Mouse (Mus musculus): ENCODE measurements around the gene Tmem210. TPM values are rescaled to one million over a fixed set of nuclear protein-coding genes. Genes with fewer than 3 reads are reported as not detected.

Tmem210 gene
- total and polyA plus RNA-seq, 2 experiments = not detected

- 90% methylated on average over 7 of the region's 7 CpGs for WGBS
- Histone ChIP-seq H3K27me3 (ENCODE audit: control insufficient read depth, insufficient read depth, low read length) (peaks cover 9% of the 10 kb centered on the region; the same call in 1 of the 2 replicates), H3K4me1 (ENCODE audit: control insufficient read depth, insufficient read depth, low read length) (peaks cover 3% of the 10 kb centered on the region; the same call in 1 of the 2 replicates), H3K9ac (ENCODE audit: low read depth, low read length) (no peak overlapping the region), H3K36me3 (ENCODE audit: control insufficient read depth, insufficient read depth, low read length) (peaks cover 2% of the 10 kb centered on the region; the same call in 1 of the 2 replicates), H3K79me2 (ENCODE audit: control insufficient read depth, insufficient read depth, low read length) (no peaks in the 10 kb centered on the region), H3K4me3 (ENCODE audit: insufficient read depth, low read depth, low read length) (no peak overlapping the region), H3K27ac (replicated peaks; ENCODE audit: insufficient read depth, low read depth, low read length) (no peak overlapping the region)
- no peak for DNase-seq (ENCODE audit: extremely low read depth, low read depth, low spot score)
- no peak for TF ChIP-seq CTCF (IDR thresholded peaks at IDR 0.05; ENCODE audit: low read depth, low read length)
- no peak for TF ChIP-seq POLR2A (IDR thresholded peaks at IDR 0.05; ENCODE audit: extremely low read depth, insufficient read depth, low read length)
Observed at GRCm38 (mm10) chr2:25288734-25289345, 895 bp downstream of the Tmem210 start.

- Histone ChIP-seq H3K27ac (replicated peaks; ENCODE audit: insufficient read depth, low read depth, low read length) (no peak within 1 kb of the TSS), H3K4me3 (ENCODE audit: insufficient read depth, low read depth, low read length) (peak within 1 kb of the TSS; percentile 39; the same call in 1 of the 2 replicates), H3K27me3 (ENCODE audit: control insufficient read depth, insufficient read depth, low read length) (peaks cover 9% of the 10 kb centered on the region; the same call in 1 of the 2 replicates), H3K4me1 (ENCODE audit: control insufficient read depth, insufficient read depth, low read length) (peaks cover 3% of the 10 kb centered on the region; the same call in 1 of the 2 replicates), H3K79me2 (ENCODE audit: control insufficient read depth, insufficient read depth, low read length) (no peaks in the 10 kb centered on the region), H3K9ac (ENCODE audit: low read depth, low read length) (no peak within 1 kb of the TSS), H3K36me3 (ENCODE audit: control insufficient read depth, insufficient read depth, low read length) (no peaks in the 10 kb centered on the region; the same call in 1 of the 2 replicates)
- no peak for TF ChIP-seq POLR2A (IDR thresholded peaks at IDR 0.05; ENCODE audit: extremely low read depth, insufficient read depth, low read length)
- TF ChIP-seq CTCF (IDR thresholded peaks at IDR 0.05; ENCODE audit: low read depth, low read length) = no peak
- peak; percentile 21 for DNase-seq (ENCODE audit: extremely low read depth, low read depth, low spot score)
- WGBS = 5% methylated on average over 11 of the region's 11 CpGs
Observed at GRCm38 (mm10) chr2:25289651-25290050, 1.7 kb downstream of the Tmem210 start, which contains the start of gene Lrrc26. TSS of gene Lrrc26 (plus strand) at chr2:25289915.

- peak; percentile 23 for DNase-seq (ENCODE audit: extremely low read depth, low read depth, low spot score)
- TF ChIP-seq CTCF (IDR thresholded peaks at IDR 0.05; ENCODE audit: low read depth, low read length) (no peak), POLR2A (IDR thresholded peaks at IDR 0.05; ENCODE audit: extremely low read depth, insufficient read depth, low read length) (no peak)
- Histone ChIP-seq H3K9ac (ENCODE audit: low read depth, low read length) (no peak overlapping the region), H3K4me3 (ENCODE audit: insufficient read depth, low read depth, low read length) (peak overlapping the region; percentile 39; the same call in 1 of the 2 replicates), H3K79me2 (ENCODE audit: control insufficient read depth, insufficient read depth, low read length) (no peaks in the 10 kb centered on the region), H3K27me3 (ENCODE audit: control insufficient read depth, insufficient read depth, low read length) (peaks cover 9% of the 10 kb centered on the region; the same call in 1 of the 2 replicates), H3K36me3 (ENCODE audit: control insufficient read depth, insufficient read depth, low read length) (no peaks in the 10 kb centered on the region; the same call in 1 of the 2 replicates), H3K4me1 (ENCODE audit: control insufficient read depth, insufficient read depth, low read length) (peaks cover 3% of the 10 kb centered on the region; the same call in 1 of the 2 replicates), H3K27ac (replicated peaks; ENCODE audit: insufficient read depth, low read depth, low read length) (no peak overlapping the region)
- WGBS = 2% methylated on average over 54 of the region's 54 CpGs
Observed at GRCm38 (mm10) chr2:25290101-25290815, 2.3 kb downstream of the Tmem210 start.

GRCm38 (mm10) chr2:25290816-25291130, 2.8 kb downstream of the Tmem210 start:
- WGBS = 2% methylated on average over 18 of the region's 18 CpGs
- H3K4me1 ChIP-seq (ENCODE audit: control insufficient read depth, insufficient read depth, low read length) = peaks cover 3% of the 10 kb centered on the region; the same call in 1 of the 2 replicates
- no peaks in the 10 kb centered on the region for H3K79me2 ChIP-seq (ENCODE audit: control insufficient read depth, insufficient read depth, low read length)
- TF ChIP-seq CTCF (IDR thresholded peaks at IDR 0.05; ENCODE audit: low read depth, low read length) = no peak
- no peak for TF ChIP-seq POLR2A (IDR thresholded peaks at IDR 0.05; ENCODE audit: extremely low read depth, insufficient read depth, low read length)
- no peak for DNase-seq (ENCODE audit: extremely low read depth, low read depth, low spot score)
- no peaks in the 10 kb centered on the region for H3K36me3 ChIP-seq (ENCODE audit: control insufficient read depth, insufficient read depth, low read length)
- H3K9ac ChIP-seq (ENCODE audit: low read depth, low read length) = no peak overlapping the region
- H3K27ac ChIP-seq (replicated peaks; ENCODE audit: insufficient read depth, low read depth, low read length) = no peak overlapping the region
- H3K4me3 ChIP-seq (ENCODE audit: insufficient read depth, low read depth, low read length) = no peak overlapping the region
- H3K27me3 ChIP-seq (ENCODE audit: control insufficient read depth, insufficient read depth, low read length) = peaks cover 9% of the 10 kb centered on the region; the same call in 1 of the 2 replicates

- H3K27me3 ChIP-seq (ENCODE audit: control insufficient read depth, insufficient read depth, low read length) = peaks cover 9% of the 10 kb centered on the region; the same call in 1 of the 2 replicates
- H3K4me1 ChIP-seq (ENCODE audit: control insufficient read depth, insufficient read depth, low read length) = peaks cover 3% of the 10 kb centered on the region; the same call in 1 of the 2 replicates
- no peak for DNase-seq (ENCODE audit: extremely low read depth, low read depth, low spot score)
- no peak overlapping the region for H3K27ac ChIP-seq (replicated peaks; ENCODE audit: insufficient read depth, low read depth, low read length)
- no peaks in the 10 kb centered on the region for H3K79me2 ChIP-seq (ENCODE audit: control insufficient read depth, insufficient read depth, low read length)
- TF ChIP-seq CTCF (IDR thresholded peaks at IDR 0.05; ENCODE audit: low read depth, low read length) (no peak), POLR2A (IDR thresholded peaks at IDR 0.05; ENCODE audit: extremely low read depth, insufficient read depth, low read length) (no peak)
- WGBS = 13% methylated on average over 32 of the region's 32 CpGs
- H3K36me3 ChIP-seq (ENCODE audit: control insufficient read depth, insufficient read depth, low read length) = no peaks in the 10 kb centered on the region
- H3K9ac ChIP-seq (ENCODE audit: low read depth, low read length) = no peak overlapping the region
- H3K4me3 ChIP-seq (ENCODE audit: insufficient read depth, low read depth, low read length) = no peak overlapping the region; the same call in 1 of the 2 replicates
Observed at GRCm38 (mm10) chr2:25291184-25292053, 3.5 kb downstream of the Tmem210 start.

Data from liver, adult 2 months (tissue).